10 mouse cellular contexts compared by ENCODE assay signal in genomic region chr2:132848361-132848760, GRCm38 (mm10). TPM values are rescaled to one million over a fixed set of nuclear protein-coding genes. Genes with fewer than 3 reads are reported as not detected.
DNase-seq lines count a peak whose midpoint lies in the region; ATAC-seq and TF ChIP-seq lines count a peak whose summit lies in the region.
"Had no signal": no experiment of that assay in that cellular context is flagged by ENCODE, and none has a peak within 500 bp of the region (broad histone marks: within the 10 kb centered on the region; RNA-seq: fewer than 3 reads in every experiment).

No protein-coding gene starts in this region.

- H3K4me1 ChIP-seq in lung, embryonic 14.5 days (ENCODE audit: insufficient read depth): 0 out of 2 replicates have a peak, but pooled peaks cover 3% of the 10 kb centered on the region
- no peaks in the 10 kb centered on the region; the same call in 1 of the 2 replicates for H3K4me1 ChIP-seq in embryonic fibroblast, embryonic 13.5 days (ENCODE audit: control insufficient read depth, insufficient read depth, low read length)
- peaks cover 10% of the 10 kb centered on the region for H3K4me1 ChIP-seq in hindbrain, postnatal 0 days (ENCODE audit: insufficient read depth, low read length)
- H3K4me1 ChIP-seq in midbrain, embryonic 16.5 days (ENCODE audit: control insufficient read depth, insufficient read depth, low read length): peaks cover 19% of the 10 kb centered on the region

- H3K27me3 ChIP-seq in lung, embryonic 14.5 days (ENCODE audit: insufficient read depth, low read length): no peaks in the 10 kb centered on the region
- no peaks in the 10 kb centered on the region for H3K27me3 ChIP-seq in hindbrain, postnatal 0 days (ENCODE audit: insufficient read depth, low read length)
- no peaks in the 10 kb centered on the region for H3K27me3 ChIP-seq in midbrain, embryonic 16.5 days (ENCODE audit: control insufficient read depth, insufficient read depth, low read depth, low read length)

- H3K4me2 ChIP-seq in lung, embryonic 14.5 days: peak overlapping the region; percentile 86; the same call in 1 of the 2 replicates
- peak overlapping the region; percentile 85 for H3K4me2 ChIP-seq in hindbrain, postnatal 0 days (ENCODE audit: low read depth, low read length)
- peak overlapping the region; percentile 71; the same call in 1 of the 2 replicates for H3K4me2 ChIP-seq in midbrain, embryonic 16.5 days (ENCODE audit: low read length)

- H3K9ac ChIP-seq in lung, embryonic 14.5 days: no peak overlapping the region
- H3K9ac ChIP-seq in hindbrain, postnatal 0 days (replicated peaks; ENCODE audit: low read length): no peak overlapping the region
- H3K9ac ChIP-seq in midbrain, embryonic 16.5 days (ENCODE audit: low read depth, low read length): no peak overlapping the region

- no peak overlapping the region for H3K4me3 ChIP-seq in lung, embryonic 14.5 days (ENCODE audit: low read depth, low read length)
- H3K4me3 ChIP-seq in embryonic fibroblast, embryonic 13.5 days (ENCODE audit: insufficient read depth, low read length): peak overlapping the region; percentile 85
- H3K4me3 ChIP-seq in hindbrain, postnatal 0 days (ENCODE audit: low read length): no peak overlapping the region
- no peak overlapping the region for H3K4me3 ChIP-seq in midbrain, embryonic 16.5 days (ENCODE audit: low read depth, low read length)

- H3K36me3 ChIP-seq in lung, embryonic 14.5 days (ENCODE audit: insufficient read depth): peaks cover 23% of the 10 kb centered on the region; the same call in 1 of the 2 replicates
- peaks cover 16% of the 10 kb centered on the region for H3K36me3 ChIP-seq in hindbrain, postnatal 0 days (ENCODE audit: insufficient read depth, low read length)
- no peaks in the 10 kb centered on the region; the same call in 1 of the 2 replicates for H3K36me3 ChIP-seq in midbrain, embryonic 16.5 days (ENCODE audit: control insufficient read depth, insufficient read depth, low read length)

- DNase-seq in lung, embryonic 14.5 days: no peak
- no peak for DNase-seq in lung, postnatal 14 days
- no peak for DNase-seq in hindbrain, postnatal 0 days (ENCODE audit: low spot score)
- no peak for DNase-seq in cerebellum, postnatal 14 days
- DNase-seq in embryo, embryonic 11 days: no peak
- no peak for DNase-seq in gastrocnemius, adult 18-20 months (ENCODE audit: low spot score)
- DNase-seq: gastrocnemius, postnatal 14 days had no signal

- H3K27ac ChIP-seq in lung, embryonic 14.5 days (ENCODE audit: low read depth): no peak overlapping the region
- no peak overlapping the region for H3K27ac ChIP-seq in embryonic fibroblast, embryonic 13.5 days (ENCODE audit: insufficient read depth, low read length)
- no peak overlapping the region for H3K27ac ChIP-seq in hindbrain, postnatal 0 days
- no peak overlapping the region for H3K27ac ChIP-seq in midbrain, embryonic 16.5 days (ENCODE audit: low read length)
- H3K27ac ChIP-seq: kidney, postnatal 0 days had no signal

- no peak for TF ChIP-seq POLR2A in embryonic fibroblast, embryonic 13.5 days (IDR thresholded peaks at IDR 0.05; ENCODE audit: low read depth, low read length)

- TF ChIP-seq CTCF in lung, embryonic 14.5 days (IDR thresholded peaks at IDR 0.05; ENCODE audit: low read depth): no peak
- no peak for TF ChIP-seq CTCF in embryonic fibroblast, embryonic 13.5 days (IDR thresholded peaks at IDR 0.05; ENCODE audit: borderline replicate concordance, insufficient read depth, low read length)
- TF ChIP-seq CTCF in hindbrain, postnatal 0 days (IDR thresholded peaks at IDR 0.05; ENCODE audit: low read depth): no peak

- no peaks in the 10 kb centered on the region for H3K9me3 ChIP-seq in lung, embryonic 14.5 days (ENCODE audit: low read depth, low read length)
- H3K9me3 ChIP-seq in hindbrain, postnatal 0 days (ENCODE audit: low read length): no peaks in the 10 kb centered on the region
- no peaks in the 10 kb centered on the region for H3K9me3 ChIP-seq in midbrain, embryonic 16.5 days (replicated peaks; ENCODE audit: control insufficient read depth, low read length, poor library complexity, severe bottlenecking)

- ATAC-seq in lung, embryonic 14.5 days (ENCODE audit: insufficient read depth): no peak
- no peak for ATAC-seq in hindbrain, postnatal 0 days
- no peak for ATAC-seq in midbrain, embryonic 16.5 days

- WGBS in lung, embryonic 14.5 days: 90% methylated on average over 4 of the region's 4 CpGs
- 87% methylated on average over 4 of the region's 4 CpGs for WGBS in hindbrain, postnatal 0 days
- 93% methylated on average over 4 of the region's 4 CpGs for WGBS in midbrain, embryonic 16.5 days

RNA-seq across cellular contexts. Expression of gene Crls1, which starts 1.9 kb away (rescaled TPM):
- polyA plus RNA-seq in lung, embryonic 14.5 days (2014; fragmentation: Nextera tagmentation; extraction: Ambion mirVana): 28.5 and 28.6 TPM in 2 replicates
- polyA plus RNA-seq in embryonic fibroblast, embryonic 13.5 days (2011; ENCODE audit: insufficient read length, low read depth, missing spikeins): 53.2 and 60.4 TPM in 2 replicates
- total RNA-seq in hindbrain, postnatal 0 days (2014; rRNA removed): 29.5 and 33.6 TPM in 2 replicates
- 21.6 and 22.9 TPM in 2 replicates for polyA plus RNA-seq in hindbrain, postnatal 0 days (2015; fragmentation: Nextera tagmentation; extraction: Ambion mirVana)
- 6.5 TPM in 2 replicates for polyA plus RNA-seq in midbrain, embryonic 16.5 days (2015; fragmentation: Nextera tagmentation; extraction: Ambion mirVana)
- total RNA-seq in gastrocnemius, adult 18-20 months (2021): 10 to 100 TPM; 13.4 to 15.8 TPM

RNA-seq across cellular contexts. Expression of gene Lrrn4, which starts 32.3 kb away (rescaled TPM):
- polyA plus RNA-seq in lung, embryonic 14.5 days (2014; fragmentation: Nextera tagmentation; extraction: Ambion mirVana): 4.7 and 6.6 TPM in 2 replicates
- 0.83 TPM in 1 of 2 replicates, not detected in the other for polyA plus RNA-seq in embryonic fibroblast, embryonic 13.5 days (2011; ENCODE audit: insufficient read length, low read depth, missing spikeins)
- total RNA-seq in hindbrain, postnatal 0 days (2014; rRNA removed): 1.3 and 1.7 TPM in 2 replicates
- 0.64 and 0.87 TPM in 2 replicates for polyA plus RNA-seq in hindbrain, postnatal 0 days (2015; fragmentation: Nextera tagmentation; extraction: Ambion mirVana)
- 0.46 and 0.49 TPM in 2 replicates for polyA plus RNA-seq in midbrain, embryonic 16.5 days (2015; fragmentation: Nextera tagmentation; extraction: Ambion mirVana)
- not detected for total RNA-seq in gastrocnemius, adult 18-20 months (2021)
- total RNA-seq: gastrocnemius, postnatal 14 days had no signal

RNA-seq across cellular contexts. Expression of gene Mcm8, which starts 32.4 kb away (rescaled TPM):
- 15.5 and 17.0 TPM in 2 replicates for polyA plus RNA-seq in lung, embryonic 14.5 days (2014; fragmentation: Nextera tagmentation; extraction: Ambion mirVana)
- 7.0 and 8.6 TPM in 2 replicates for polyA plus RNA-seq in embryonic fibroblast, embryonic 13.5 days (2011; ENCODE audit: insufficient read length, low read depth, missing spikeins)
- 2.1 and 3.2 TPM in 2 replicates for total RNA-seq in hindbrain, postnatal 0 days (2014; rRNA removed)
- 5.2 and 5.6 TPM in 2 replicates for polyA plus RNA-seq in hindbrain, postnatal 0 days (2015; fragmentation: Nextera tagmentation; extraction: Ambion mirVana)
- polyA plus RNA-seq in midbrain, embryonic 16.5 days (2015; fragmentation: Nextera tagmentation; extraction: Ambion mirVana): 4.2 and 5.9 TPM in 2 replicates
- 1 to 10 TPM; 1.6 to 1.8 TPM for total RNA-seq in gastrocnemius, adult 18-20 months (2021)

RNA-seq across cellular contexts. Expression of gene Trmt6, which starts 32.5 kb away (rescaled TPM):
- 29.9 and 33.4 TPM in 2 replicates for polyA plus RNA-seq in lung, embryonic 14.5 days (2014; fragmentation: Nextera tagmentation; extraction: Ambion mirVana)
- polyA plus RNA-seq in embryonic fibroblast, embryonic 13.5 days (2011; ENCODE audit: insufficient read length, low read depth, missing spikeins): 27.5 and 33.9 TPM in 2 replicates
- total RNA-seq in hindbrain, postnatal 0 days (2014; rRNA removed): 8.4 and 14.7 TPM in 2 replicates
- 27.8 and 31.0 TPM in 2 replicates for polyA plus RNA-seq in hindbrain, postnatal 0 days (2015; fragmentation: Nextera tagmentation; extraction: Ambion mirVana)
- polyA plus RNA-seq in midbrain, embryonic 16.5 days (2015; fragmentation: Nextera tagmentation; extraction: Ambion mirVana): 17.7 and 22.2 TPM in 2 replicates
- total RNA-seq in gastrocnemius, adult 18-20 months (2021): 1 to 10 TPM; 5.1 to 6.8 TPM
